Mouse (Mus musculus) lung, embryonic 14.5 days (tissue): ENCODE measurements around the gene Cpne9. TPM values are rescaled to one million over a fixed set of nuclear protein-coding genes. Genes with fewer than 3 reads are reported as not detected.

Experiments
- ATAC-seq: fragments of 200-750 bp; cut with Nextera tagmentation; 2 replicates; pipeline ENCODE4 v1.8.0; 2017; ENCODE audit warnings: mild to moderate bottlenecking, moderate TSS enrichment, moderate library complexity; ENCODE audit not compliant: insufficient read depth
- DNase-seq: peaks from one replicate; pipeline ENCODE4 v3.0.0-alpha.2; 2015
- H3K27ac ChIP-seq: fragments of 300-500 bp; sonication (generic); 2 replicates; pipeline ENCODE4 v1.5.1; 2014; ENCODE audit warnings: low read depth, mild to moderate bottlenecking, moderate library complexity
- H3K27me3 ChIP-seq: fragments of 300-500 bp; sonication (generic); 2 replicates; pipeline ENCODE4 v1.6.1; 2014; ENCODE audit warnings: low read length, control low read depth; ENCODE audit not compliant: insufficient read depth
- H3K36me3 ChIP-seq: fragments of 300-500 bp; sonication (generic); 2 replicates; pipeline ENCODE4 v1.6.1; 2014; ENCODE audit warnings: control low read depth; ENCODE audit not compliant: insufficient read depth
- H3K4me1 ChIP-seq: fragments of 300-500 bp; sonication (generic); 2 replicates; pipeline ENCODE4 v1.6.1; 2014; ENCODE audit warnings: antibody characterized with exemption, control low read depth; ENCODE audit not compliant: insufficient read depth
- H3K4me2 ChIP-seq: fragments of 300-500 bp; sonication (generic); 2 replicates; pipeline ENCODE4 v1.6.1; 2014; ENCODE audit warnings: mild to moderate bottlenecking
- H3K4me3 ChIP-seq: fragments of 300-500 bp; sonication (generic); 2 replicates; pipeline ENCODE4 v1.5.1; 2014; ENCODE audit warnings: low read depth, low read length
- H3K9ac ChIP-seq: fragments of 300-500 bp; sonication (generic); 2 replicates; pipeline ENCODE4 v1.6.1; 2014
- H3K9me3 ChIP-seq: fragments of 300-500 bp; sonication (generic); 2 replicates; pipeline ENCODE4 v1.6.1; 2016; ENCODE audit warnings: low read depth, low read length, control low read depth
- CTCF ChIP-seq: IDR thresholded peaks from 2 replicates; pipeline ENCODE4 v1.5.1; 2016; ENCODE audit warnings: antibody characterized with exemption, low read depth
- WGBS: fragments of 180-500 bp; shearing (Covaris S2); extraction: QIAGEN DNeasy Blood & Tissue Kit; methylation state at CpG from one replicate; pipeline ENCODE4 v1.1.7; 2014; 5-methylcytosine and 5-hydroxymethylcytosine counted together
- polyA plus RNA-seq: library from polyadenylated mRNA; unstranded; fragments of >200 nt; fragmentation: Nextera tagmentation; extraction: Ambion mirVana; gene quantifications from 2 replicates; pipeline ENCODE4 v1.2.1, GENCODE M21; 2014

Cpne9 gene
- polyA plus RNA-seq, 1 experiment from 2014 or later = not detected

GRCm38 (mm10) chr6:113341574-113341973, 59.5 kb downstream of the Cpne9 start:
- Histone ChIP-seq H3K4me1 (peaks cover 20% of the 10 kb centered on the region), H3K4me3 (no peak overlapping the region), H3K27me3 (no peaks in the 10 kb centered on the region), H3K4me2 (peak overlapping the region; percentile 65), H3K9me3 (no peaks in the 10 kb centered on the region), H3K27ac (peak overlapping the region; percentile 12; the same call in 1 of the 2 replicates), H3K36me3 (peaks cover 37% of the 10 kb centered on the region), H3K9ac (peak overlapping the region; percentile 35; the same call in 1 of the 2 replicates)
- DNase-seq (no peak), ATAC-seq (no peak)
- 75% methylated on average over 6 of the region's 6 CpGs for WGBS
- TF ChIP-seq CTCF = no peak

GRCm38 (mm10) chr6:113342297-113342696, 60.2 kb downstream of the Cpne9 start:
- peak; percentile 59 for DNase-seq
- H3K9ac ChIP-seq = peak overlapping the region; percentile 76
- H3K36me3 ChIP-seq = peaks cover 32% of the 10 kb centered on the region
- no peaks in the 10 kb centered on the region for H3K27me3 ChIP-seq
- peak overlapping the region; percentile 59; the same call in 1 of the 2 replicates for H3K4me3 ChIP-seq
- no peak for TF ChIP-seq CTCF
- WGBS = 12% methylated on average over 5 of the region's 7 CpGs
- peak overlapping the region; percentile 32; the same call in 1 of the 2 replicates for H3K27ac ChIP-seq
- no peaks in the 10 kb centered on the region for H3K9me3 ChIP-seq
- peaks cover 16% of the 10 kb centered on the region for H3K4me1 ChIP-seq
- no peak for ATAC-seq
- peak overlapping the region; percentile 65 for H3K4me2 ChIP-seq

DNA sequence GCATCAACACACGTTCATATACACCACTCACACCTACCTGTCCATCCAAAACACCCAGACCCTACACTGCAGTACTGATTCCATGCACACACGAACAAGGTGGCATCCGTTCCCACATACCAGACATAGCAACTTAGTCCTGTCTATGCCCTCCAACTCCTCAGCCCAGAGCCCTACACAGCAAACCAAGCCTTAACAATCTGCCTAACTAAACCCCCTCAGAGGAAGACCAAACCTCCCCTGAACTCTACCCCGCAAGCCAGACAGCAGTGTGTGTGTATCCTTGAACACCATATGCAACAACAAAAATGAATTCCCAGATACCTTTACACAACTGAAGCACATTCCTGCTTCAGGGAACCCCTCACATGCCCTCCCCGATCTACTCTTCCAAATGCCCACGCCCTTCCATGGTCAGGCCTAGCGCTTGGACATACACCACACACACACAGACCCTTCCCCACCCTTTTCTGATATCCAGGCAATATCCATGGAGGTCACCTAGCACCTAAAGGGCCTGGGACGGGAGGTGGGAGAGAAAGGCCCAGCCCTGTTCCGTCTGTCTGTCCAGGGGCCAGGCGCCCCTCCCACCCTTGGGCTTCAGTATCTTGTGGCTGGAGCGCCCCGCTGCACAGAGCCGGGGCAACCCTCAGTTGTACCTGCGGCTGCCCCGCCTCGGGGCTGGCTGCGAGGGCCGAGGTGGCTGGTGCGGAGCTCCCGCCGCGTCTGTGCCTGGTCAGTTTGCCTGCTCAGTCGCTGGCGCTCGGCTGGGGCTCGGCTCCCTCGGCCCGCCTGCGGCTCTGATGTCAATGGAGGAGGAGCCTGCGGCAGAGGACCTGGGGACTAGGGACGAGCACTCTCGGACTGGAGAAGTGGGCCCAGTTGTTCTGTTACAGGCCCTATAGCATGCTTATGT, 61.3 kb downstream of the Cpne9 start, which contains the start of gene Camk1:
Camk1 (minus strand) TSS at position 808 of the 916 bp plus-strand sequence.
- H3K4me2 ChIP-seq = peak within 1 kb of the TSS; percentile 65
- H3K9ac ChIP-seq = peak within 1 kb of the TSS; percentile 76
- no peak for TF ChIP-seq CTCF
- peak within 1 kb of the TSS; percentile 59 for H3K4me3 ChIP-seq
- H3K27ac ChIP-seq = peak within 1 kb of the TSS; percentile 63
- no peaks in the 10 kb centered on the region for H3K9me3 ChIP-seq
- H3K4me1 ChIP-seq = peaks cover 15% of the 10 kb centered on the region
- DNase-seq (peak; percentile 86), ATAC-seq (peak; percentile 84)
- peaks cover 26% of the 10 kb centered on the region for H3K36me3 ChIP-seq
- WGBS = 8% methylated on average over 32 of the region's 32 CpGs
- H3K27me3 ChIP-seq = no peaks in the 10 kb centered on the region

GRCm38 (mm10) chr6:113344321-113344720, 62.2 kb downstream of the Cpne9 start:
- TF ChIP-seq CTCF = no peak
- DNase-seq (peak; percentile 85), ATAC-seq (no peak; the same call in 1 of the 2 replicates)
- peaks cover 15% of the 10 kb centered on the region for H3K4me1 ChIP-seq
- peak overlapping the region; percentile 63 for H3K27ac ChIP-seq
- peak overlapping the region; percentile 76 for H3K9ac ChIP-seq
- H3K4me2 ChIP-seq = peak overlapping the region; percentile 65
- no peaks in the 10 kb centered on the region for H3K27me3 ChIP-seq
- 31% methylated on average over 2 of the region's 2 CpGs for WGBS
- H3K36me3 ChIP-seq = peaks cover 18% of the 10 kb centered on the region
- H3K4me3 ChIP-seq = peak overlapping the region; percentile 59
- no peaks in the 10 kb centered on the region for H3K9me3 ChIP-seq

DNA sequence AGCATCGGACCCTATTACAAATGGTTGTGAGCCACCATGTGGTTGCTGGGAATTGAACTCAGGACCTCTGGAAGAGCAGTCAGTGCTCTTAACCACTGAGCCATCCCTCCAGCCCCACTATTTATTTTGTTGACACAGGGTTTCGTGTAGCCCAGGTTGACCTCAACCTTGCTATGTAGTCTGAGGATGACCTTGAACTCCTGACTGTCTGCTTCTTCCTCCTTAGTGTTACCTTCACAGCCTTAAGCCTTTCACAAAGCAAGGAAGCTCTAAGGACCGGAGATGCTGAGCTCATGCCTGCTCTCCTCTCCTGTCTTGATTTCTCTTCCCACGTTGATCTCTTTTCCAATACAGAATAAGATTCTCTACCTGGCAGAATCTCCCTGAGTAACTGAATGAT, 64.8 kb downstream of the Cpne9 start:
- 58% methylated on average over 4 of the region's 4 CpGs for WGBS
- no peaks in the 10 kb centered on the region for H3K36me3 ChIP-seq
- H3K4me3 ChIP-seq = no peak overlapping the region
- H3K4me1 ChIP-seq = peaks cover 10% of the 10 kb centered on the region
- no peak overlapping the region for H3K27ac ChIP-seq
- H3K9me3 ChIP-seq = no peaks in the 10 kb centered on the region
- DNase-seq (no peak), ATAC-seq (no peak)
- no peak for TF ChIP-seq CTCF
- H3K9ac ChIP-seq = no peak overlapping the region
- H3K27me3 ChIP-seq = no peaks in the 10 kb centered on the region
- no peak overlapping the region for H3K4me2 ChIP-seq

DNA sequence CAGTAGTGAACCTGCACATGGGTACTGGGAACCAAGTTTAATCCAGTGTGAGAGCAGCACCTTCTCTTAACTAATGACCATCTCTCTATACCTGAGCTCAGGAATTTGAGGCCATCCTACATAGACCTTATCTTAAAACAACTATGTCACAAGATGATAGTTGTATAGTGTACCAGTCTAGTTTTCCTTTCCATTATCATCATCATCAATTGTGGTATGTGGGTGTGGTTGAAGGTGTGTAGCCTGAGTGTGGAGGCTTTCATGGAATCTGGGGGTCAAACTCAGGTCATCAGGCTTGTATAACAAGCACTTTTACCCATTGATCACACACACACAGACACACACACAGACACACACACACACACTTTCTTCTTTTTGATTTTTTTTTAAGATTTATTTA, 68.4 kb downstream of the Cpne9 start:
- Histone ChIP-seq H3K27ac (no peak overlapping the region), H3K4me2 (no peak overlapping the region), H3K9me3 (no peaks in the 10 kb centered on the region), H3K27me3 (no peaks in the 10 kb centered on the region), H3K4me1 (no peaks in the 10 kb centered on the region), H3K4me3 (no peak overlapping the region), H3K36me3 (no peaks in the 10 kb centered on the region), H3K9ac (no peak overlapping the region)
- DNase-seq = no peak
- ATAC-seq = no peak
- no peak for TF ChIP-seq CTCF

DNA sequence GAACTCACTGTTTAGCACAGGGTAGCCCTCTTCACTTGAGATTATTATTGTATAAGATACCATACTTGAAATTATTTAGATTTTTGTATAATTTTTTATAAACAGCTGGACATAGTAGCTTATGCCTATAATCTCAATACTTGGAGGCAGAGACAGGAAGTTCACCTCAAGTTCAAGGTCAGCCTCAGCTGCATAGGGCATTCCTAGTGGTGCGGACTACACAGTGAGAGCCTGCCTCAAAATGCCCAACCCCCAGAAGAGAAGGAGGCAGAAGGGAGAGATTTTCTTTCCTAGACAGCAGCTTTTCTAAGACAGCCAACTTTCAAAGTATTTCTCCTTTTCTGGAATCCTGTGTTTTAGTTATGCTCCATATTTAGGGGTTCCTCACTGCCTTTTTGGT, 69.1 kb downstream of the Cpne9 start:
- ATAC-seq (no peak), DNase-seq (no peak)
- Histone ChIP-seq H3K4me1 (no peaks in the 10 kb centered on the region), H3K36me3 (no peaks in the 10 kb centered on the region), H3K4me2 (no peak overlapping the region), H3K27me3 (no peaks in the 10 kb centered on the region), H3K27ac (no peak overlapping the region), H3K9me3 (no peaks in the 10 kb centered on the region), H3K4me3 (no peak overlapping the region), H3K9ac (no peak overlapping the region)
- no peak for TF ChIP-seq CTCF
- 72% methylated on average over 1 of the region's 1 CpGs for WGBS
